Mouse (Mus musculus): ENCODE results near the gene Akap13. TPM values are rescaled to one million over a fixed set of nuclear protein-coding genes. Genes with fewer than 3 reads are reported as not detected.

Akap13 gene
- total and polyA plus RNA-seq, 3 experiments: 11.4 to 32.5 (median 27.7) TPM

- H3K4me2 ChIP-seq (ENCODE audit: insufficient read depth, low read depth, poor library complexity, severe bottlenecking): no peak overlapping the region
- no peaks in the 10 kb centered on the region for H3K79me2 ChIP-seq (replicated peaks; ENCODE audit: control insufficient read depth, extremely low read depth, insufficient read depth, poor library complexity, severe bottlenecking)
- H3K9me3 ChIP-seq (replicated peaks; ENCODE audit: low read length): no peaks in the 10 kb centered on the region
- peaks cover 62 to 93% of the 10 kb centered on the region in 2 experiments for H3K36me3 ChIP-seq (replicated peaks in 1 of 2; ENCODE audit: control insufficient read depth in 1 of 2, insufficient read depth in 1 of 2, low read length in 1 of 2)
- DNase-seq (ENCODE audit: extremely low read depth): no peak
- TF ChIP-seq SMC3 (IDR thresholded peaks at IDR 0.05; ENCODE audit: low read depth, low read length) (no peak), GABPA (IDR thresholded peaks at IDR 0.05; ENCODE audit: insufficient replicate concordance, low read depth, low read length) (no peak), MAZ (IDR thresholded peaks at IDR 0.05; ENCODE audit: low read depth, low read length) (no peak), ELF1 (IDR thresholded peaks at IDR 0.05; ENCODE audit: low read depth, low read length) (no peak), JUND (conservative IDR thresholded peaks at IDR 0.05; ENCODE audit: low read depth, low read length) (no peak), SIN3A (IDR thresholded peaks at IDR 0.05; ENCODE audit: low read length) (no peak), EP300 (IDR thresholded peaks at IDR 0.05; ENCODE audit: low read length) (no peak), JUN (IDR thresholded peaks at IDR 0.05; ENCODE audit: insufficient read depth, low read depth, low read length) (no peak), UBTF (IDR thresholded peaks at IDR 0.05; ENCODE audit: low read depth, low read length) (no peak), KAT2A (IDR thresholded peaks at IDR 0.05; ENCODE audit: insufficient replicate concordance, low read length) (no peak), ZC3H11A (IDR thresholded peaks at IDR 0.05; ENCODE audit: low read depth, low read length) (no peak), ETS1 (conservative IDR thresholded peaks at IDR 0.05; ENCODE audit: low read depth, low read length) (no peak), ZNF384 (IDR thresholded peaks at IDR 0.05; ENCODE audit: low read depth, low read length) (no peak), RAD21 (IDR thresholded peaks at IDR 0.05; ENCODE audit: low read depth, low read length) (no peak), ZMIZ1 (IDR thresholded peaks at IDR 0.05; ENCODE audit: low read depth, low read length) (no peak)
- H3K4me1 ChIP-seq (ENCODE audit: control insufficient read depth in 1 of 2, insufficient read depth in 2 of 2): peaks cover 0 to 21% of the 10 kb centered on the region in 2 experiments; a peak in 2 of 4 replicates
- no peaks in the 10 kb centered on the region for H3K27me3 ChIP-seq (replicated peaks)
- in situ Hi-C loops (cut with MboI; ENCODE audit: low pct_ligation_motif_present, low pct_unique_long_range_greater_than_20kb, low sequenced_read_pairs): loop anchor here (25.0 kb wide), 1 partner anchor 589 kb away; no protein-coding TSS in a partner anchor
- H3K9ac ChIP-seq (ENCODE audit: insufficient read depth, low read depth): no peak overlapping the region
- H3K4me3 ChIP-seq (replicated peaks in 1 of 3; ENCODE audit: low read depth in 2 of 3, low read length in 2 of 3, poor library complexity in 1 of 3): no peak overlapping the region
- dilution Hi-C loops (cut with MboI; ENCODE audit: extremely low pct_ligation_motif_present, extremely low pct_unique_long_range_greater_than_20kb, low sequenced_read_pairs): no loop called here
- no peak overlapping the region for H3K27ac ChIP-seq (ENCODE audit: insufficient read depth, low read depth)
Measured at GRCm38 (mm10) chr7:75725899-75726298, 270.6 kb downstream of the Akap13 start.

GRCm38 (mm10) chr7:75726867-75727266, 271.5 kb downstream of the Akap13 start:
- dilution Hi-C loops (cut with MboI; ENCODE audit: extremely low pct_ligation_motif_present, extremely low pct_unique_long_range_greater_than_20kb, low sequenced_read_pairs) (no loop called here), in situ Hi-C loops (cut with MboI; ENCODE audit: low pct_ligation_motif_present, low pct_unique_long_range_greater_than_20kb, low sequenced_read_pairs) (loop anchor here (25.0 kb wide), 1 partner anchor 590 kb away; no protein-coding TSS in a partner anchor)
- Histone ChIP-seq H3K27me3 (replicated peaks) (no peaks in the 10 kb centered on the region), H3K27ac (ENCODE audit: insufficient read depth, low read depth) (no peak overlapping the region), H3K4me1 (ENCODE audit: control insufficient read depth in 1 of 2, insufficient read depth in 2 of 2) (peaks cover 0 to 21% of the 10 kb centered on the region in 2 experiments; a peak in 2 of 4 replicates), H3K79me2 (replicated peaks; ENCODE audit: control insufficient read depth, extremely low read depth, insufficient read depth, poor library complexity, severe bottlenecking) (no peaks in the 10 kb centered on the region), H3K36me3 (replicated peaks in 1 of 2; ENCODE audit: control insufficient read depth in 1 of 2, insufficient read depth in 1 of 2, low read length in 1 of 2) (peaks cover 67 to 94% of the 10 kb centered on the region in 2 experiments), H3K4me3 (replicated peaks in 1 of 3; ENCODE audit: low read depth in 2 of 3, low read length in 2 of 3, poor library complexity in 1 of 3) (no peak overlapping the region), H3K9me3 (replicated peaks; ENCODE audit: low read length) (no peaks in the 10 kb centered on the region), H3K9ac (ENCODE audit: insufficient read depth, low read depth) (no peak overlapping the region), H3K4me2 (ENCODE audit: insufficient read depth, low read depth, poor library complexity, severe bottlenecking) (no peak overlapping the region)
- no peak for TF ChIP-seq ZC3H11A (IDR thresholded peaks at IDR 0.05; ENCODE audit: low read depth, low read length)
- no peak for DNase-seq (ENCODE audit: extremely low read depth)
